Mouse (Mus musculus): ENCODE results near the gene Prrt1.

GRCm38 (mm10) chr17:34591994-34592375 is 37.3 kb upstream of the Prrt1 start:
- TF ChIP-seq GATA1 (IDR thresholded peaks at IDR 0.05; ENCODE audit: borderline replicate concordance, low read length) (no peak), FLI1 (IDR thresholded peaks at IDR 0.05; ENCODE audit: low read length) (no peak)
